10 mouse cellular contexts compared by ENCODE assay signal in the genomic region with DNA sequence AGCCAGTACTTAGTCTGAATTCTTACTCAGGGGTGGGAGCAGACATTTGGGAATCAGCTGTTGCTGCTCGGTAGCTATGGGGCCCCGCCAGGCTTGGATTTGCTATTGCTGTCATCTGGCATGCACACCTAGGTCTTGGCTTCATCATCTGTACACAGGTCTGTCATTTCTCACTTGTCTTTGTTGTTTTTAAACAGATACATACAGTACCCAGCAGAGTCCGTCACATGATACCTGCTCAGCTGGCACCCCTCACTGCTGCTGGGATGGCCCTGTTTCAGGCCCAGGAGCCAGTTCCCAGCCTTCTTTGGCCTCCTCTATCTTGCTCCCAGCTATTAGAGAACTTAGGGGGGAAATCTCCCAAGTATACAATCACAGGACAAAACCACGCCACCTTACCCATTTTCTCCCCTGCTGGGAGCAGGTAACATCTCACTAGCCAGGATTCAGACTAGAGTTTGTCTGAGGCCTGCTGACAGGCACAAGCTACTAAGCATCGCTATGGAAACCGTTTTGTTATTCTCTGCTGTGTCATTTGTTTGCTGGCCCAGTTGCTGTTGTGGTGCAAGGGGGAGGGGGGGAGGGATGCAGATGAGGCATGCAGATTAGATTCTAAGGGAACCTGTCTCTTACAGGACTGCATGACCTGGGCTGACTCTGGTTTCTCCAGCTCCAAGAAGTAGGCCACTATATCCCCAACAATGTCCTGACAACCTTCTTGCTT. TPM values are rescaled to one million over a fixed set of nuclear protein-coding genes. Genes with fewer than 3 reads are reported as not detected.
DNase-seq lines count a peak whose midpoint lies in the region; ATAC-seq and TF ChIP-seq lines count a peak whose summit lies in the region.
"Had no signal": no experiment of that assay in that cellular context is flagged by ENCODE, and none has a peak within 500 bp of the region (broad histone marks: within the 10 kb centered on the region; RNA-seq: fewer than 3 reads in every experiment).

No protein-coding gene starts in this region.

- H3K27me3 ChIP-seq in heart, adult 2 months (ENCODE audit: control insufficient read depth, insufficient read depth, low read length) = no peaks in the 10 kb centered on the region
- peaks cover 6% of the 10 kb centered on the region; the same call in 1 of the 2 replicates for H3K27me3 ChIP-seq in heart, embryonic 10.5 days (ENCODE audit: insufficient read depth, poor library complexity, severe bottlenecking)
- 0 out of 2 replicates have a peak, but pooled peaks cover 4% of the 10 kb centered on the region for H3K27me3 ChIP-seq in hindbrain, embryonic 10.5 days (ENCODE audit: insufficient read depth, poor library complexity, severe bottlenecking)
- no peaks in the 10 kb centered on the region for H3K27me3 ChIP-seq in midbrain, postnatal 0 days (ENCODE audit: insufficient read depth, low read length)
- H3K27me3 ChIP-seq: neural tube, embryonic 12.5 days had no signal

- H3K36me3 ChIP-seq in heart, adult 2 months (ENCODE audit: control insufficient read depth, insufficient read depth, low read length) = no peaks in the 10 kb centered on the region
- H3K36me3 ChIP-seq in heart, embryonic 10.5 days = no peaks in the 10 kb centered on the region
- no peaks in the 10 kb centered on the region for H3K36me3 ChIP-seq in hindbrain, embryonic 10.5 days
- H3K36me3 ChIP-seq in midbrain, postnatal 0 days (ENCODE audit: insufficient read depth, low read length) = no peaks in the 10 kb centered on the region
- H3K36me3 ChIP-seq: neural tube, embryonic 12.5 days had no signal

- H3K27ac ChIP-seq in heart, adult 2 months = no peak overlapping the region
- H3K27ac ChIP-seq in heart, embryonic 10.5 days = no peak overlapping the region; the same call in 1 of the 2 replicates
- H3K27ac ChIP-seq in hindbrain, embryonic 10.5 days = no peak overlapping the region; the same call in 1 of the 2 replicates
- H3K27ac ChIP-seq in midbrain, postnatal 0 days (ENCODE audit: low read depth, low read length) = peak overlapping the region; percentile 26; the same call in 1 of the 2 replicates
- H3K27ac ChIP-seq: neural tube, embryonic 12.5 days had no signal

- intact Hi-C loops in heart, adult 2 months (cut with DNase I) = no loop called here

- TF ChIP-seq EP300 in heart, adult 2 months (IDR thresholded peaks at IDR 0.05; ENCODE audit: insufficient read depth, low read depth, low read length) = no peak

- no peaks in the 10 kb centered on the region for H3K4me1 ChIP-seq in heart, adult 2 months (ENCODE audit: control insufficient read depth, insufficient read depth, low read length)
- no peaks in the 10 kb centered on the region; the same call in 1 of the 2 replicates for H3K4me1 ChIP-seq in heart, embryonic 10.5 days
- H3K4me1 ChIP-seq in hindbrain, embryonic 10.5 days (replicated peaks) = peaks cover 38% of the 10 kb centered on the region
- peaks cover 10% of the 10 kb centered on the region for H3K4me1 ChIP-seq in midbrain, postnatal 0 days (ENCODE audit: insufficient read depth, low read length)

- no peaks in the 10 kb centered on the region for H3K79me2 ChIP-seq in heart, adult 2 months (replicated peaks; ENCODE audit: control insufficient read depth, insufficient read depth, low read length)

- 61% methylated on average over 6 of the region's 6 CpGs for WGBS in heart, adult 2 months
- WGBS in heart, embryonic 10.5 days = 57% methylated on average over 6 of the region's 6 CpGs
- 52% methylated on average over 6 of the region's 6 CpGs for WGBS in hindbrain, embryonic 10.5 days
- 34% methylated on average over 6 of the region's 6 CpGs for WGBS in midbrain, postnatal 0 days

- H3K9ac ChIP-seq in heart, adult 2 months (ENCODE audit: low read depth, low read length) = no peak overlapping the region
- H3K9ac ChIP-seq in midbrain, postnatal 0 days (replicated peaks; ENCODE audit: low read length, poor library complexity, severe bottlenecking) = 0 out of 2 replicates have a peak overlapping the region, but pooled peaks have one; percentile 24
- H3K9ac ChIP-seq: neural tube, embryonic 12.5 days had no signal

- no peak overlapping the region for H3K4me3 ChIP-seq in heart, adult 2 months
- H3K4me3 ChIP-seq in heart, embryonic 10.5 days = no peak overlapping the region
- H3K4me3 ChIP-seq in hindbrain, embryonic 10.5 days = no peak overlapping the region
- H3K4me3 ChIP-seq in midbrain, postnatal 0 days (ENCODE audit: low read depth, low read length) = no peak overlapping the region
- H3K4me3 ChIP-seq: neural tube, embryonic 12.5 days had no signal

- H3K9me3 ChIP-seq in heart, embryonic 10.5 days = no peaks in the 10 kb centered on the region
- H3K9me3 ChIP-seq in hindbrain, embryonic 10.5 days = no peaks in the 10 kb centered on the region
- H3K9me3 ChIP-seq in midbrain, postnatal 0 days (ENCODE audit: low read length) = no peaks in the 10 kb centered on the region
- H3K9me3 ChIP-seq: neural tube, embryonic 12.5 days had no signal

- no peak overlapping the region for H3K4me2 ChIP-seq in midbrain, postnatal 0 days (ENCODE audit: low read depth, low read length, poor library complexity, severe bottlenecking)
- H3K4me2 ChIP-seq: neural tube, embryonic 12.5 days had no signal

- ATAC-seq in midbrain, postnatal 0 days (ENCODE audit: low FRiP score) = no peak

- DNase-seq in heart, adult 2 months = peak; percentile 24 to 38
- DNase-seq in heart, embryonic 10.5 days (ENCODE audit: low spot score) = no peak
- DNase-seq in brain, adult 2 months (ENCODE audit: low read depth, low spot score) = peak; percentile 76
- DNase-seq in hindbrain, embryonic 10.5 days (ENCODE audit: low spot score) = peak; percentile 10
- peak; percentile 63 for DNase-seq in midbrain, postnatal 0 days (ENCODE audit: low spot score)
- no peak for DNase-seq in kidney, postnatal 4 days
- DNase-seq in layer of hippocampus, postnatal 25 days (ENCODE audit: extremely low spot score in 1 of 2, low spot score in 1 of 2) = no peak
- DNase-seq: kidney, adult 18-20 months; thymus, postnatal 4 days had no signal

- TF ChIP-seq POLR2A in heart, adult 2 months (IDR thresholded peaks at IDR 0.05; ENCODE audit: insufficient read depth, low read depth, low read length) = no peak

- TF ChIP-seq CTCF in heart, adult 2 months (IDR thresholded peaks at IDR 0.05) = no peak
- no peak for TF ChIP-seq CTCF in midbrain, postnatal 0 days (IDR thresholded peaks at IDR 0.05)

RNA-seq across cellular contexts. Expression of gene Kcnc1, which starts 52.8 kb away (rescaled TPM):
- total RNA-seq in heart, adult 2 months (2021) = under 1 TPM; 0.09 to 0.21 TPM
- polyA plus RNA-seq in heart, adult 2 months (2012; rRNA removed) = 0.10 and 0.41 TPM in 2 replicates
- 0.04 TPM in 1 of 2 replicates, not detected in the other for polyA plus RNA-seq in heart, embryonic 10.5 days (2016; fragmentation: Nextera tagmentation; extraction: Ambion mirVana)
- 0.83 and 2.3 TPM in 2 replicates for polyA plus RNA-seq in hindbrain, embryonic 10.5 days (2016; fragmentation: Nextera tagmentation; extraction: Ambion mirVana)
- 43.8 and 44.9 TPM in 2 replicates for total RNA-seq in midbrain, postnatal 0 days (2014; rRNA removed)
- polyA plus RNA-seq in midbrain, postnatal 0 days (2015; fragmentation: Nextera tagmentation; extraction: Ambion mirVana) = 24.0 and 26.5 TPM in 2 replicates
- total RNA-seq in layer of hippocampus, postnatal 25 days (2021) = 100 to 1,000 TPM; 105 to 112 TPM

Comparison
In these comparisons a context has a peak if more than half of its experiments do, and no peak if none do; other contexts are left out.
1. DNase-seq: peak in heart, adult 2 months (2 of 2), brain, adult 2 months (single experiment), hindbrain, embryonic 10.5 days (single experiment) and midbrain, postnatal 0 days (single experiment); none in heart, embryonic 10.5 days (single experiment), kidney, postnatal 4 days (0 of 2) and layer of hippocampus, postnatal 25 days (0 of 2).